Mouse (Mus musculus) lung, embryonic 16.5 days (tissue): ENCODE results near the gene Acvr2b. TPM values are rescaled to one million over a fixed set of nuclear protein-coding genes. Genes with fewer than 3 reads are reported as not detected.
A peak's percentile ranks its signal among the peaks of the same experiment; 100 is the strongest.

Source experiments
- ATAC-seq: fragments of 200-750 bp; cut with Nextera tagmentation; 2 replicates; pipeline ENCODE4 v1.8.0; 2017; ENCODE audit warnings: low read depth, mild to moderate bottlenecking, moderate library complexity
- H3K27ac ChIP-seq: fragments of 300-500 bp; sonication (generic); 2 replicates; pipeline ENCODE4 v1.5.1; 2014; ENCODE audit warnings: mild to moderate bottlenecking, control low read depth, low read length
- H3K27me3 ChIP-seq: fragments of 300-500 bp; sonication (generic); 2 replicates; pipeline ENCODE4 v1.6.1; 2014; ENCODE audit warnings: low read depth, low read length, mixed read lengths; ENCODE audit not compliant: control insufficient read depth, insufficient read depth
- H3K36me3 ChIP-seq: fragments of 300-500 bp; sonication (generic); 2 replicates; pipeline ENCODE4 v1.6.1; 2014; ENCODE audit warnings: low read length; ENCODE audit not compliant: control insufficient read depth, insufficient read depth
- H3K4me1 ChIP-seq: fragments of 300-500 bp; sonication (generic); replicated peaks from 2 replicates; pipeline ENCODE4 v1.6.1; 2014; ENCODE audit warnings: low read length, mixed read lengths; ENCODE audit not compliant: control insufficient read depth, insufficient read depth
- H3K4me2 ChIP-seq: fragments of 300-500 bp; sonication (generic); 2 replicates; pipeline ENCODE4 v1.6.1; 2014; ENCODE audit warnings: low read depth, low read length, control low read depth
- H3K4me3 ChIP-seq: fragments of 300-500 bp; sonication (generic); 2 replicates; pipeline ENCODE4 v1.5.1; 2014; ENCODE audit warnings: mild to moderate bottlenecking, low read length, control low read depth
- H3K9ac ChIP-seq: fragments of 300-500 bp; sonication (generic); 2 replicates; pipeline ENCODE4 v1.6.1; 2014; ENCODE audit warnings: low read length, control low read depth
- H3K9me3 ChIP-seq: fragments of 300-500 bp; sonication (generic); 2 replicates; pipeline ENCODE4 v1.6.1; 2016; ENCODE audit warnings: low read length; ENCODE audit not compliant: control insufficient read depth
- WGBS: fragments of 180-500 bp; shearing (Covaris S2); extraction: QIAGEN DNeasy Blood & Tissue Kit; methylation state at CpG from one replicate; pipeline ENCODE4 v1.1.7; 2014; 5-methylcytosine and 5-hydroxymethylcytosine counted together
- polyA plus RNA-seq: library from polyadenylated mRNA; unstranded; fragments of >200 nt; fragmentation: Nextera tagmentation; extraction: Ambion mirVana; gene quantifications from 2 replicates; pipeline ENCODE4 v1.2.1, GENCODE M21; 2015

The Acvr2b gene
- polyA plus RNA-seq, 1 experiment from 2014 or later: 10.8 TPM

DNA sequence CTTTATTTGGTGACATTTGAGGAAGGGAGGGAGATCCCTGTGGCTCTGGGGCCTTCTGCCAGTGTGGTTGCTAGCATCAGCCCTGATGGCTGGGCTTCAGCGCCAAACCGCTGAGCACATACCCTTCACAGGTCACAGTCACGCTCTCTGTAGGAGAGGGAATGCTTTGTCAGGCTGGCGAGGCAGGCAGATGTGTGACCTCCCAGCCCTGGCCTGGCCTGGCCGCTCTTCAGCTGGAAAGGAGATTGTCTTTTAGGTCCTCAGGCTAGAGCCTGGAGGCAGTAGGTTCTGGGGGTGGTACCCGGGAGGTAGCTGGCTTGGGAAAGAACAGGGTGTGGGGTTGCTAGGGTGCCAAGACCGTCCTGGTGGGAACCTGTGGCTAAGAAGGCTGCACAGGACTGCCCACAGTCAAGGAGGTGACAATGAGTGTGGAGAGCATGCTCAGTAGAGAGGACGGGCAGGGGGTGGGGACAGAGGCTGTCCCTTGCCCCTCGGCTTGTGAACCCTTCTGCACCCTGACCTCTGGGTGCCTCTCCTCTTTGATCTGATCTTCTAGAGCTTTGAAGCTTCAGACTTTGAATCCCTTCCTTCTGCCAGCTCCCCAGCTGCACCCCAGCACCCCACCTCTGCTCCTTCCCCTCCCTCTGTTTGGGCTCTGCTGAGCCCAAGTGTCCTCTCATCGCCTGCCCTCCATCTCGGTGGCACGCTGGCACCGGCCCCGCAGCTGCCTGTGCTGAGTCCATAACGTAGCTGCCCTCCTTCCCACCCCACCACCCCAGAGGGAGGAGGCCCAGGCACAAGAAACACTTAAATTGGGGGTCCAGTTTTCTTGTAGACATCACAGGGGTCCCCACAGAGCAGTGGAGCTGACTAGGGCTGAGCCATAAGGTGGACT is 73.0 kb downstream of the Acvr2b start:
- ATAC-seq: no peak
- Histone ChIP-seq H3K27me3 (no peaks in the 10 kb centered on the region), H3K4me3 (no peak overlapping the region), H3K27ac (no peak overlapping the region), H3K9me3 (no peaks in the 10 kb centered on the region), H3K36me3 (no peaks in the 10 kb centered on the region), H3K4me2 (no peak overlapping the region), H3K9ac (no peak overlapping the region), H3K4me1 (no peaks in the 10 kb centered on the region; the same call in 1 of the 2 replicates)
- 47% methylated on average over 15 of the region's 15 CpGs for WGBS

DNA sequence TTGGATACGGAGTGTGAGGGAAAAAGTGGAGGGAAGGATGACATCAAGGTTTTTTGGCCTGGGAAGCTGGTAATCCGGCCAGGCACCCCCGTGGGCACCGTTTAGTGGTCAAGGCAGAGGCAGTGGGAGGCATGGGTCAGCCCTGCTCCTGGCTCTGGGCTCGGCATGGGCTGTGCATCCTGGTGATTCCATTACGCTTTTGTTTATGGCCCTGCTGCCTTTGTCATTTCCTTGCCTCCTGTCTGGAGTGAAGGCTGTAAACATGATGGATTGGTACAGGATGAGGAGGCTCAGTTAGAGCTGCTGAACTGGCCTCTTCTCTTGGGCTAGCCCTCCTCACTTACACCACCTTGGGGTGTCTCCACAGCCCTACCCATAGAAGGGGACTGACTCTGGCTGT is 75.8 kb downstream of the Acvr2b start:
- peak; percentile 75 for ATAC-seq

DNA sequence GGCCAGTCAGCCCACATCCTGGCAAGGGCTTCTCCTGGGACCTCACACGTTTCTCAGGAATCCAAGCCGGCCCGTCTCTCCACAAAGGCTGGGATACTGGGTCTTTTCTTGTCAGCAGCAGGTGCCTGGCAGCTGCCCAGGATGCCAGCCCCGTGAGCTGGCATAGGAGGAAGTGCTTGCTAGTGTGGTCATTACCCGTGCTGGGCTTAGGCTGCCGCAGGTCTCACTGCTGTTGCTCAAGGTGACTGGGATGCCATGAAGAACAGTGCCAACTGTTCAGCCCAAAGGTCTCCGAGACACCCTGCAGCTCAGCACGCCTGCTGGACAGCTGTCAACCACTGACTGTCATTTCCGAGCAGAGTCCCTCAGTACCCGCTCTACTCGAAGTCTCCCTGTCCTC is 76.4 kb downstream of the Acvr2b start:
- 73% methylated on average over 11 of the region's 11 CpGs for WGBS
- Histone ChIP-seq H3K9me3 (no peaks in the 10 kb centered on the region), H3K4me1 (no peaks in the 10 kb centered on the region; the same call in 1 of the 2 replicates), H3K27ac (no peak overlapping the region), H3K36me3 (no peaks in the 10 kb centered on the region), H3K9ac (no peak overlapping the region), H3K4me2 (no peak overlapping the region), H3K27me3 (no peaks in the 10 kb centered on the region), H3K4me3 (no peak overlapping the region)
- ATAC-seq: no peak

More for the DNA sequence above, 75.8 kb downstream of the Acvr2b start:
- H3K36me3 ChIP-seq: no peaks in the 10 kb centered on the region
- no peak overlapping the region for H3K9ac ChIP-seq
- H3K4me2 ChIP-seq: no peak overlapping the region
- H3K27ac ChIP-seq: no peak overlapping the region
- no peaks in the 10 kb centered on the region for H3K27me3 ChIP-seq
- no peaks in the 10 kb centered on the region for H3K9me3 ChIP-seq
- H3K4me1 ChIP-seq: no peaks in the 10 kb centered on the region; the same call in 1 of the 2 replicates
- no peak overlapping the region for H3K4me3 ChIP-seq
- WGBS: 31% methylated on average over 6 of the region's 6 CpGs

DNA sequence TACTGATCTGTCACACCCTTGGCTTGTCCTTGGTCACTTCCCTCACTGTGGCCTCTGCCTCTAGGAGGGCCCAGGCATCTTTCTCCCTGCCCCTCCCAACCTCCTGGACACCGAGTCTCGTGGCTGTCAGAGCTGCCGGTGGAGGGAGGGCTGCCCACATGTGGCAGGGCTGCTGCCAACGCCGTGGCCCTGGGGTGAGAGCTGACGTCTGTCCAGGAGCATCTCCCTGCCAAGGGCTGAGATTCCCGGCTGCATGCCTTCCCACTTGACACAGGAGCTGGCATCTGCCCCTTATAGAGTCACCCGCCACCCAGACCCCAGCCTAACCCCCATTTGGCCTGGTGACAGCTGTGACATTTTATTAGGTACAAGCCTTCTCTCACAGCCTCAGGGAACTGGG is 77.4 kb downstream of the Acvr2b start:
- Histone ChIP-seq H3K9ac (no peak overlapping the region), H3K27me3 (no peaks in the 10 kb centered on the region), H3K4me2 (no peak overlapping the region), H3K4me1 (no peaks in the 10 kb centered on the region; the same call in 1 of the 2 replicates), H3K36me3 (no peaks in the 10 kb centered on the region), H3K4me3 (no peak overlapping the region), H3K27ac (no peak overlapping the region), H3K9me3 (no peaks in the 10 kb centered on the region)
- ATAC-seq: no peak
- 46% methylated on average over 8 of the region's 8 CpGs for WGBS

DNA sequence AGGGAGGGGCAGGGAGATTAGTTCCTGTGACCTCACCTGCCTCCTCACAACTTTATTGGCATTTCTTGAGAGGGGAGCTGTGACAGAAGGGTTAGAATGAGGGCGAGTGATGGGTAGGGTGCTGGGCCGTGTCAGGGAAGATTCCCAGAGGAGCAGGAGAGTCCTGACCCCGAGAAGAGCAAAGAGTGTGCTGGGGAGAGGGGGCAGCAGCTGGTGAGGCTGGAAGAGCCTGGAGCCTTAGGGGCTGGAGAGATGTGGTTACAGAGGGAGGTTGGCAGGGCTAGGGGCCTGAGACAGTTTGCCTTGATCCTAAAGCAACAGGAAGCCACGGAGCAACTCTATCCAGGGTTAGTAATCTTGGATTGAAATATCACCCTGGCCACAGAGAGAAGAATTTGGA is 79.7 kb downstream of the Acvr2b start:
- no peaks in the 10 kb centered on the region; the same call in 1 of the 2 replicates for H3K4me1 ChIP-seq

DNA sequence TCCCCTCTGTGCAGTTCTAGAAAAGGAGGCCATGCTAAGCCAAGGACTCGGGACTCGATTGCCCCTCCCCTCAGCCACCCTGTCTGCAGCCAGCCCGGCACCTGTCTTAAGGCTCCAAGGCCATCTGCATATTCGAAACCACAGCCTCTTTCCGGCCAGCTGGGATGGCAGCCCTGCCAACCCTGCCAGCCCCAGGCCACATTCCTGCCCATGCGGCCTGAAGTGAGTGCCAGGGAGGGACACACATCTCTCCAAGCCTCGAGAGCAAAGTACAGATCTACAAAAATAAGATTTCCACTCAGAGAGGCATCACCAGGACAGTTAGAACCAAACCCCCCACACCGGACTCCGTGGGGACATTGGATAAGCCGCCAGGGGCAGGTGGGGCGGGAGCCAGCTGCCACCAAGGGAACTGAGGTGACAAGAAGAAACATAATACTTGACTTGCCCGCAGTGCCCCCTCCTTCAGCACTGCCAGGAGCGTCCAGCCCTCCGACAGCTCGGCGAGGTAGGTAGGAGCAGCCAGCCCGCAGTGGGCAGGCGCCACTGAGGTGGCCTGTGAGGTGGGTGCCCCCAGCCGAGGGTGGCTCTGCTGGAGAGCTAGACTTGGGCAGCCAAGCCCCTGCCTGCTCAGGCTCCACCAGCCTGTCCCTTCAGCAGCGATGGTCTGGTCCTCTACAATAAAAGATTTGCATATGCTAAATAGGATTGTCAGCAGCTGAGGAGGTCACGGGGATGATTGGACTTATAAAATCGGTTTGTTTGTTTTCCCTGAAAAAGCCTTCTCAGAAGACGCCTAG is 81.8 kb downstream of the Acvr2b start:
- 0 out of 2 replicates have a peak, but pooled peaks have one; percentile 30 for ATAC-seq
- Histone ChIP-seq H3K4me3 (no peak overlapping the region), H3K4me1 (no peaks in the 10 kb centered on the region), H3K9me3 (no peaks in the 10 kb centered on the region), H3K27me3 (no peaks in the 10 kb centered on the region), H3K4me2 (no peak overlapping the region), H3K9ac (no peak overlapping the region), H3K36me3 (no peaks in the 10 kb centered on the region), H3K27ac (no peak overlapping the region)
- WGBS: 43% methylated on average over 23 of the region's 23 CpGs

More for the DNA sequence above, 79.7 kb downstream of the Acvr2b start:
- no peak overlapping the region for H3K9ac ChIP-seq
- H3K27ac ChIP-seq: no peak overlapping the region
- H3K36me3 ChIP-seq: no peaks in the 10 kb centered on the region
- no peak for ATAC-seq
- WGBS: 78% methylated on average over 4 of the region's 4 CpGs
- H3K4me3 ChIP-seq: no peak overlapping the region
- H3K27me3 ChIP-seq: no peaks in the 10 kb centered on the region
- H3K4me2 ChIP-seq: no peak overlapping the region
- no peaks in the 10 kb centered on the region for H3K9me3 ChIP-seq

DNA sequence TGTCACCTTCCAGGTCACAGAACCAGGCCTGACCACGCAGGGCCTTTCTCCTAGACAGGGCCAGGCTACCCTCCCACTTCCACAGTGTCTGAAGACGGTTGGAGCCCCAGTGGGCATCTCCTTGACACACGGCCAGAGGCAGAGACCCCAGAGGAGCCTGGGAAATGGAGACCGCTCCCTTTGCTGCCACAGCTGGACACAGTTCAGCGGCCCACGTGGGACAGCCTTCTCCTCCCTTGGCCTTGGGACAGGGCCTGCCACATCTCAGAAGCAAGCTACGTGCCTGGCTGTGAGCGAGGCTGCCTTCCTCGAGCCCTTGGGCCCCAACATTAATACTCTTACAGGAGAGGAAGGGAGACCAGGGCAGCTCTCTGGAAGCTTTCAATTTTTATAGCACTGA is 82.5 kb downstream of the Acvr2b start:
- H3K4me2 ChIP-seq: no peak overlapping the region

More for the DNA sequence above, 82.5 kb downstream of the Acvr2b start:
- Histone ChIP-seq H3K27me3 (no peaks in the 10 kb centered on the region), H3K4me1 (no peaks in the 10 kb centered on the region), H3K9ac (no peak overlapping the region), H3K36me3 (no peaks in the 10 kb centered on the region), H3K9me3 (no peaks in the 10 kb centered on the region), H3K27ac (no peak overlapping the region), H3K4me3 (no peak overlapping the region)
- no peak for ATAC-seq
- WGBS: 62% methylated on average over 9 of the region's 9 CpGs
